Mouse (Mus musculus): ENCODE results near the gene Cd3e.
"Not testable (repeated sequence)": the region's sequence is repeated elsewhere in the genome, so short reads cannot be mapped to it uniquely, and the experiment has no call there.

Cd3e gene

DNA sequence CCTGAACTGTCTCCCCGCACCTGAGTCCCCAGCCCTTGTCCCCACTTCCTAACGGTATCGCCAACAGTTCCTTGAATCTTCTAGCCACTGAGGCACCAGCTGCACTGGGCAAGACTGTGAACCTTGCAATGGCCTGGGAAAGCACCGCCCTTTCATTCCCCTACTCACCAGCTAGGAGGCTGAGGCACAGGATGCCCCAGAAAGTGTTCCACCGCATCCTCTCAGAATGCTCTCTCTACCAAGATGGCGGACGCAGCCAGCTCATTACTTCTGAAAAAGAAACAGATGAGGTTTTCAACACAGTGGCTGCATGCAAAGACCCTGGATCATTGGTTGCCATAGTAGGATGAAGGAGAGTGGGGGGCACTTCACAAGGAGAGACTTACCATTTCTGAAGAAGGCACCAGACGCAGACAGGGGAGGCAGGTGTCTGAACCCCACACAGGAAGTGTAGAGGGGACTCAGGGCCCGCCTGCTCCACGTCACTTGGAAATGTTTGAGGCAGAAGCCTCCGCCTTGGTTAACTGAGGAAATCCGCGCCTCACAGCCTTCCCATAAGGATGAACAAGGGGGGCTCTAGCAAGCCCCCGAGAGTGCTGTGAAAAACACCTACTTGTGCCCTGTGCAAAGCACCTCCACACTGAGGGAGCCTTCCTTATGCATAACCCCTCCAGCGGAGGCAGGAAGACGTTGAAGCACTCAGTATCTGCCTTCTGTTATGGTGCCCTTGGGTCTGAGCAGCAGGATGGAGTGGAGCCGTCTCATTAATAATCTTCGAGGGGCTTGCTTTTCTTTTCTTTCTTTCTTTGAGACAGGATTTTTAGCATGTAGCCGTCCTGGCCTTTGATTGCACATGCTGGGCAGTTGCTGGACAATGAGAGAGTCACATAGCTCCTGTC lies at the start of gene Cd3e:
Gene Cd3e, minus strand, starts transcription at position 448 of the 899 bp plus-strand sequence.
- DNase-seq (ENCODE audit: low spot score in 2 of 2), result no peak

DNA sequence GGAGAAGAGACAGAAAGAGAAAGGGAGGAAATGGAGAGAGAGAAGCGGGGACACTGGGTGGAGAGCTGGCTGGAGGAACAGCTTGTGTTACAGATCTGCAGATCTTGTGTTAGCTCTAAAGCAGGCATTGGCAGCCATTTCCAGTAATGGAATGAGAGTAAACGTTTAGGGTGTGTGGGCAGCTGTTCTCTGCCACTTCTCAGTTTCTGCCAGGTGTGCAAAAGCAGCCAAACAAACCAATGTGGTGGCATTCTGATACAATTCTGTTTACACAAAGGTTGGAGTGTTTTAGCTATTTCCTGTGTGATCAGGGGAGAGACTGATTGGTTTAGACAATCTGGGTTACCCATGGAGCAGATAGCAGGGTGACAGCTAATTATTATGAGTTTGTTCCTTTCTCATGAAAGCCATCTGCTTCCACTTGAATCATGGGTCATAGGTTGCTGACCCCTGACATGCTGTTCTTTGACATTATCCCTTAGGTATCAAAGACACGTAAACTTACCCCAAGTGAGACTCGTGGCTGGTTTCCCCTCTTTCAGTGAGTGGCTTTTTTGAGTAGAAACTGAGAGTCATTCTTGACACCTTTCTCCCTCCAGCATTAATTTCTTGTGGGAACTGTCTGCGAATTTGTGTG lies 49.0 kb upstream of the Cd3e start:
- no peak for DNase-seq (ENCODE audit: low spot score in 2 of 2)

DNA sequence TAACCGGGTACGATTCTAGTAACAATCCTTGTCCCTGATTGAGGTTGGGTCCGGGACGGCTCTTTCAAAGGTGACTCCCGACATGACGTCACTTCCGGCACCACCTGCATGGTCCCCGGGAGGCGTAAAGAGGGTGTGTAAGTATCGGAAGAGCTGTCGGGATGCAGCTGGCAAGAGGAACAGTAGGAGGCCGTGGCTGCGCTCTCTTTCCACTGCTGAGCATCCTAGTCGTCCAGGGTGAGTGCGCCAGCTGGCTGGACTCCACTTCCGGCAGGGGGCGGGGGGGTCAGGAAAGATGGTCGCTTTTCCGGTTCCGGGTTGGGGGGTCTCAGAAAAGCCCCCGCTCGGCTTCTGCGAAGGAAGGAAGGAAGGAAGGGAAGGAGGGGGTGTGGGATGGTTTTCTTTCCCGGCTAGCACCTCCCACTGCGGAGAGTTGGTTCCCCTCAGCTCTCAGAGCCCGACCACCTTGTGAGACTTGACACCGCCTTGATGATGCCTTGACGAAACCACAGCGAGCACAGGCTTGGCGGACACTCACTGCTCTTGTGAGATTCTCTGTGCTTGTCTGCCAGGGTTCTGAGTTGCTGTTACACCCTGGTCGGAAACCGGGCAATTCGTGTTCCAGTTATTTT lies 45.8 kb upstream of the Cd3e start, which contains the start of gene Mpzl3:
Gene Mpzl3, plus strand, starts transcription at position 105 of the 632 bp plus-strand sequence.
- DNase-seq (ENCODE audit: low spot score in 2 of 2), result peak; percentile 79 to 85

DNA sequence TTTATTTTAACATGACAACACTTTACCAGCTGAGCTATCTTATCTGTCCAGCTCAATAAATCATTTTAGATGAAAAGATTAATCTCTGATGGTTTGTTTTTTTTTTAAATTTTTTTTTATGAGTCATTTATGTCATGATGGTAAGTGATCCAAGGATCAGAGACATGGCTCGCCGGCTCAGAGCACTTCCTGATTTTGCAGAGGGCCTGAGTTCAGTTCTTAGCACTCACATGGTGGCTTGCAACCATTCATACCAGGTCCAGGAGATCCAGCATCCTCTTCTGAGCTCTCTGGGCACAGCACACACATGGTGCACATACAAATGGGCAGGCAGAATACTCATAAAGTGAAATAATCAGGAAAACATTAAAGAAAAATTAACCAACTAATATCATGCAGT lies 40.9 kb upstream of the Cd3e start:
- DNase-seq (ENCODE audit: low spot score in 2 of 2), result no peak

DNA sequence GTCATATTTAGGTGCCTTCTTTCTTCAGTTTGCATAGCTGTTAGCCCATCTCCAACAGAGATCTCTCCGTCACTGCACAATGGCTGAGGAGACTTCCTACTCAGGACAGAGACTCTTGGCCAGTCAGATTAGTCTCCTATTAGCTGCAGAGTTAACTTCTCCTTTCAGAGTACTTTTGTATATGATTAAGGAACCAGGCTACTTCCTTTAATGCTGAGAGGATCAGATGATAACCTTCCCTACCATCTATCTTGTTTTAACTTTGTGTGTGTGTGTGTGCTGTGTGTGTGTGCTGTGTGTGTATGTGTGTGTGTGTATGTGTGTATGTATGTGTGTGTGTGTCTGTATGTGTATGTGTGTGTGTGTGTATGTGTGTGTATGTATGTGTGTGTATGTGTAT lies 40.3 kb upstream of the Cd3e start:
- no peak for DNase-seq (ENCODE audit: low spot score in 2 of 2)

DNA sequence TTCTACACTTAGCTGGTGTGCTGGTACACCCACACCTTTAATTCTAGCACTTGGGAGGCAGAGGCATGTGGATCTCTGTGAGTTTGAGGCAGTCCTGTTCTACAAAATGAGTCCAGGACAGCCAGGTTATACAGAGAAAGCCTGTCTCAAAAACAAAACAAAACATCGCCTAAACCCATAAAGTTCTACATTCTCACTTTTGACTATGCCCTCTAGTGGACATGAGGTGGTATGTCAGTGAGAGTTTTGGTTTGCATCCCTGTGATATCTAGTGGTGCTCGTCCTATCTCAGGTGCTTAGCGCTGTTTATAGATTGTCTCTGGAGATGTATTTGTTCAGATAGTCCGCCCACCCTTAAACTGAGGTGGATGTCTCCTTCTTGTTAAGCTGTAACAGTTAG lies 39.1 kb upstream of the Cd3e start:
- peak; percentile 29 to 36 for DNase-seq (ENCODE audit: low spot score in 2 of 2)

DNA sequence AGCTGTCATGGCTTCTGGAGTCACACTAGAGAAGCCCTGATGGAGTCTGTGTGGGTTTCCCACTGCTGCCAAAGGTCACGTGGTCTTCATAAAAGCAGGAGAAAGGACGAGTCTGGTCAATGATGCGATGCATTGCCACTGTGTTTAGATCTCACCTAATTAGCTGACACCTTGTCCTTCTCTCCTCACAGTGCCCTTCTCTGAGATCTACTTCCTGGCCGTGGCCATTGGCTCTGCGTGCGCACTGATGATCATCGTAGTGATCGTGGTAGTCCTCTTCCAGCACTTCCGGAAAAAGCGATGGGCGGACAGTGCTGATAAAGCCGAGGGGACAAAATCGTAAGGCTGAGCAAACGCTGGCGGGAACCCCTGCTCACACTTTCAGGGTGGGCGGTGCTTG lies 37.5 kb upstream of the Cd3e start:
- no peak for DNase-seq (ENCODE audit: low spot score in 2 of 2)

DNA sequence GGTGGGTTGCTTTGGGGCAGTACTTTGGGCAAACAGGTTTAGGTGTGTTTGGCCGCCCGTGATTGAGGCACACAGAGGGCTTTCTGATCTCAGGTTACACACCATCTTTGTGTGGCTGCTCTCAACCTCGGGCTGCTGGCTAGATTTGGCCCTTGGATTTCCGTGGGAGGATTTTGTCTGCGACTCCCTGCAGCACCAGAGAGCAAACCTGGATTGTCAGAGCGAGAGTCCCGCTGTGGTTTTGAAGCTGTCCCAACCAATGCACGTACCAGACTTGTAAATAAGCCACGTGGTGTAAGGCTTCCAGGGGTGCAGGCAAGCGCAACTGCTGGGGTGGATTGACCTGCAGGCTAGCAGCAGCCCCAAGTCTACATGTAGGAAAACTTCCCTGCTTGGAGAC lies 33.5 kb upstream of the Cd3e start:
- no peak for DNase-seq (ENCODE audit: low spot score in 2 of 2)

DNA sequence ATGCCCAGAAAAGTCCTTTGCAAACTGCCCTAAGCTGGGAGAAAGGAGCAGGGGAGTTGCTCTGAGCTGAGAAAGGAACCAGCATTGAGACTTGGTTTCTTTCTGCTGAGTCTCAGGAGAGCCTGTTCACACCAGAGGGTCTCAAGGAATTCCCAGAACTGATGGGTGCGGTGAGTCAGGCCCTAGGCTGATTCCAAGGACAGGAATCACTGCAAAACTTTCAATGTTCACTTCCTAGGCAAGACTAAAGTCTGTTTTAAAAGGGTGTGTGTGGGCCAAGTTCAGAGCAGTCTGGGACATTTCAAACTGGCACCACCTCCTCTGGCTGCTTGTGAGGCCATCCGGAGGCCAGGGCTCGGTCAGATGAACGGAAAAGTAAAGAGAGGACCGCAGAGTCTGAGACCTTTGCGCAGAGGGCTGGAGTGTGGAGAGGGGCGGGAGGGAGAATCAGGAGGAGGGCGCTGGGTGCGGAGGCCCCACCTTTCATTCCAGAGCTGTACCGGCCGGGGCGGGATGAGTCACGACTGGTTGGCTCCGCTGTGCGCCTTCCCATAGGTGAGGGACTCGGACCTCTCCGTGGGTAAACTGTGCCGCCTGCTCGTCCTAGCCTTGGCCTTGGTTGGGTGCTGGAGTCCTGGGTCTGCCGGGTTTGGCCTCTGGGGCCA lies 32.8 kb upstream of the Cd3e start:
- no peak for DNase-seq (ENCODE audit: low spot score in 2 of 2)

DNA sequence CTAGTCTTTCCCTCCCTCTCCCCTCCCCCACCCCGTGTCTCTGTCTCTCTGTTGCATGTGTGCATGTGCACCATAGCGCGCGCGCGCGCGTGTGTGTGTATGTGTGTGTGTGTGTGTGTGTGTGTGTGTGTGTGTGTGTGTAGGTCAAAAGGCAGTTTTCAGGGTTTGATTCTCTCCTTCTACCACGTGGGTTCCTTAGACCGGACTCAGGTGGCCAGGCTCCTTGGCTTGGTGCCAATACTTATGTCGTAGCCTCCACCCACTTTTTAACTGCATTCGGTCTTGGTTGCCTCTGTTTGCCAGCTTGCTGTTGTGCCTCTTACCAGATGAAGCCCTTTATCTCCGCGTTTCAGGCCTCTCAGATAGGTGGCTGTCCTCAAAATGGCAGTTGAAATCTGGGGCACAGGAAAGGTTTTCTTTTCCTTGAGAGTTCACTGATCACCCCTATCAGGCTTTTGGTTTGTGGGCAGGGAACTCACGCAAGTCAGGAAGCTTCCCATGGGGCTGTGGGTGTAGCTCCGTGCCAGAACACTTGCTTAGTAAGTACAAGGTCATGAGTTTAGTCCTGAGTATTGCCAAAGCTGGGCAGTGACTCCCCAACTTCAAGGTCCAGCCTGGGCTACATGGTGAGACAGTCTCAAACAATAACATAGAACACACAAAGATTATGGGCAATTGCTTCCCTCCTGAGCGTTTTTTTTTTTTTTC lies 31.9 kb upstream of the Cd3e start:
- DNase-seq (ENCODE audit: low spot score in 2 of 2), result no peak

DNA sequence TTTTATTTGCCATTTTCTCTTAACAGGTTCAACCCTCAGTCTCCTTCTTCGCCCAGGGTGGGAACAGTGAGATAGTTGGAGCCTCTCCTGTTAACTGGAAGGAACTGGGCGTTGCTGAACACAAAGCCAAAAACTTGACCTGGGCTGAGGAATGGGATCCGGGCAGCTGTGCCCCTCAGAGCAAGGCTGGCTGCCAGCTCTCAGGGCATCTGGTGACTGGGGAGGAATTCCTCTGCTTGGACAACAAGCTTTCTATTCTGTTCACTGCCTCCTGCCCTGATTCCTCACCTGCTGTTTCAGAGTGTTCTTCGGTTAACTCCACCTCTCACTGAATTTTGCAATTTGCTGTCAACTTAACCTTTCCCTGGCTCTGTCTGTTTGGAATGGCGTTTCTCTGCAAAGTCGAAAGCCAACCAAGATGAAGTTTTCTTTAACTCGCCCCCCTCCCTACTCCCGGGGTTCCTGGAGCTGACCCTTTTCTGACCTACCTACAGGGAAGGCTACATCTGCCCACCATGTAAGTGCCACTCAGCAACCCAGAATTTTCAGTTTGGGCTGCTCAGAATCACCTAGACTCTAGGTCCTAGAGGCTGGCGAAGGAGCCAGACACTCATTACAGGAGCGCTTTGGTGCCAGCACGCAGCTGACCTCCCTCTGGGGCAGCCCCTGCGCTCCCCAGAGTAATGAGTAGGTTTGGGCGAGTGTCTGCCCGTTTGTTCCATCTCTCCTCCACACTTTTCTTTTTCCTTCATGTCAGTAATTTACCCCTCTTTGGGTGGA lies 30.8 kb upstream of the Cd3e start:
- no peak for DNase-seq (ENCODE audit: low spot score in 2 of 2)

DNA sequence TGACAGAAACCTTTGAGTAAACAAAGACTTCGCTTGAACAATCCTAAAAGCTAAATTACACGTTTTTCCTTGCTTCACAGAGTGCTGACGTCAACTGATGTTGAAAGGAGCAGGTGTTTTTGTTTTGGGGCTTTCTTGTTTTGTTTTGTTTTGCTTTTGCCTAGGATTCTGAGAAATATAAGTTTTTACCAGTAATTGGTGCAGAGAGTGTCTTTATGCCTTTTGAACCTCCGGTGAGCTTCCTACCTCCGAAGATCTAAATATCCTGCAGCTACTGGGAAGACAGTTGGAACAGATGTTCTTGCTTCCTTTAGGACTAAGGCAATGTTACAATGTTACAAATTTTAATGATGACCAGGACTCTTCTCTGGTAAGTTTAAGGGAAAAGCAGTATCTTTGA lies 30.1 kb upstream of the Cd3e start, which contains the start of gene Mpzl2:
Gene Mpzl2, plus strand, starts transcription at position 301 of the 400 bp plus-strand sequence.
- DNase-seq (ENCODE audit: low spot score in 2 of 2), result no peak

DNA sequence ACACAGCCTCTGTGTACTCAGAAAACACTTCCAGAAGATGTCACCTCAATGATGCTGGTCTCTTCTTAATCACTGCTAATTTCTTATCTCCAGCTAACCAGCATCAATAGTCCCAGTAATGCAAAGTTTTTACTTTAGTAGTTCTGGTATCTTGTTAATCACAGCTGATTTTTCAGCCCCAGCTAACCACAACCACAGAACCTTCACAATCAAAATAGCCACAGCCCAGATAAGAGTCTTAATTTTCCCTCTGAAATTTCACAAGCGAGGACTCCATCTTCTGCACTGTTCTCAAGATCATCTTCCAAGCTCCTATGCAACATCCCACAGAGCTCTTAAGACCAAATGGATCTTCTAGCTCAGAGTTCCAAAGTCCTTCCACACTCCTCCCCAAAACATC lies 28.4 kb upstream of the Cd3e start:
- not testable (repeated sequence) for DNase-seq (ENCODE audit: low spot score in 2 of 2)

DNA sequence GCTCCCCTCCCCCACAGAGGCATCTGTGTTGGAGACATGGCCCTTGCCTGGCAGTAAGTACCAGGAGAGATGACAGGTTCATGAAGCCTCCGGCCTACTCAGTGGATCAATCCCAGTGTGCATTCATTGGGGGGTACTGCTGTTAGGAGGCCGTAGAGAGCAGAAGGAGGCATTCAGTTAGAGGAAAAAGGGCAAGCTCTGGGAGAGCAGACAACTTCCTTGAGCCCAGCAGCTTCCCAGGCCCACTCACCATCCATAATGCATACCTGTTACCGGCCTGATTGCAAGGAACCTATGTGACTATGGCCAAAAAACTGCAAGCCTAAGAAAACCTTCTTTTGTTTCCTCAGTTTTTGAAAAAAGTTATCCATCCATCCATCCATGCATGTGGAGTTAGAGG lies 25.1 kb upstream of the Cd3e start:
- DNase-seq (ENCODE audit: low spot score in 2 of 2), result no peak

DNA sequence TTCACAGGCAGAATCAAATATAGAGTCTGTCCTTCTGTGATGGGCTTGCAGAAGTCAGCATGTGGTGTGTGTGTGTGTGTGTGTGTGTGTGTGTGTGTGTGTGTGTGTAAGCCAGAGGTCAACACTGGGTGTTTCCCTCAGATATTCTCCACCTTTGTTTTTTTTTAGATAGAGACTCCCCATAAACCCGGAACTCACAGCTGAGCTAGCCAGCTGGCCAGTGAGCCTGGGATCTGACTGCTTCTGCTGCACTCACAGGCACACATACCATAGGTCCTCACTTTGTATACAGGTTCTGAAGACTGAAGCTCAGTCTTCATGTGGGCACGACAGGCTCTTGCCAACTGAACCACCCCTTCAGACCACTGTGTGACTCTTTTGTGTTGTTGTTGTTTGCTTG lies 22.8 kb upstream of the Cd3e start:
- no peak for DNase-seq (ENCODE audit: low spot score in 2 of 2)

DNA sequence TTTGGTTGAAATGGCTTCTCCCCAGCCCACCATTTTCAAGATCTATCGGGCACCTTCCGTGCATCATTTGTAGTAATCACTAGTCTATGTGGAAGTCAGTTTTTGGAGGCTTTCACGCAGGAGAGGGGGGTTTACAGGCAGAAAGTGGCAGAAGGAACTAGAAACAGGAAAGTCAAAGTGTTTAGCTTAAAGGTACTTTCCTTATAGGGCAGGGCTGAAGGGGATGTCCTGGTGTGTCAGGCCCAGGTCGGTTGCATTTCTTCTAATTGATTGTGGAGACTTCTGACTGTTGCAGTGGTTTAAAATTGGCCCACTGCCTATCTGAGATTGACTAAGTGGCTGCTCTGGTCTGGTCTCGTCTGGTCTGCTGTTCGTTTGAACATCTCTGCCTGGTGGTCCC lies 20.9 kb upstream of the Cd3e start:
- DNase-seq (ENCODE audit: low spot score in 2 of 2), result no peak

DNA sequence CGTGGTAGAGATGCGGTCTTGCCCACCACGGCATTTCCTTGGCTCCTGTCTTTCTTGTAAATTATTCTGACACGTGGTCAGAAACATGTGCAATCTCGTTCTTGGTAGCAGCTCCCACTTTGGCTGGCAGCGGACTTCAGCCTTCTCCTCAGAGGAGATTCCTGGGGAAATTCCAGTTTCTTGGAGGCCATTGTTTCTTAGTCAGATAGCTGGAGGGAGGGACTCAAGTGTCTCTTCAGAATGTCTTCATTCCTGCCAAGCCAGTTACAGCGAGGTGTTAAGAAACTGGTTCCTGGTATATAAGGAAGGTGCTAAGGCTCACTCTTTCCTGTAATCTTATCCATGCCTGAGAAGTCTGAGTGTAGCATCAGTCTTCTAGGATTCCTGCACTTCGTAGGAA lies 17.9 kb upstream of the Cd3e start:
- DNase-seq (ENCODE audit: low spot score in 2 of 2), result no peak

DNA sequence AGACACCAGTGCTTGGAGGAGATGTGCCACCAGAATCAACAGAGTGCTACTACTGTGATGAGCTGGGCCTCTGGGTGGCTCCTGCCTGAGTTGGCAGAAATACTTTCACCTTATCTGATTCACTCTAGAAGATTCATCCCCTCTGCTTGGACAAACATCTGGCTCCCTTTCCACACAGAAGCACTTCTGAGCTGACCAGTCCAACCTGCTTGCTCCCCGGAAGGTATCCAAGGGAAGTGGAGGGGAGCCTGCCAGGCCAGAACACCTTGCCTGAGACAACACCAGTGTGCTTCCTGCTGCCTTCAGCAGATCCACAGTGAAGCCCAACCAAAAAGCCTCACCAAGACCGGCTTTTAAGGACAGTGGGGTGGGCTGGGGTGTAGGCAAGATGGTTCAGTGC lies 14.8 kb upstream of the Cd3e start:
- DNase-seq (ENCODE audit: low spot score in 2 of 2), result no peak

DNA sequence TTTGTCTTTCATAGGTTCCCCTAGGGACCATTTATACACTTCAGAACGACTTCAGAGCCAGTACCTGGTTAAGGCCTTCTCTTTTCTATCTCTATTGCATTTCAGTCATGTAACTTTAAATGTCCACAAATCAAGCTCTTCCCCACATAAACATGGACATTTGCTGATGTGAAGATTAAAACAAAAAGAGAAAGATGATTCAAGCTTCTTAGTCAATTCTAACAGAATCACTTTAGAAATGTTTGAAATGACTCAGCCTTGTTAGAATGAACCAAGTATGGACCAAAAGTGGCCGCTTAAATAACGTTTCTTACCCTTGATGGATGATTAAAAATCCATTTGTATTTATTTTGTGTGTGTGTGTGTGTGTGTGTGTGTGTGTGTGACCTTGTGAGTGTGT lies 14.2 kb upstream of the Cd3e start:
- no peak for DNase-seq (ENCODE audit: low spot score in 2 of 2)

DNA sequence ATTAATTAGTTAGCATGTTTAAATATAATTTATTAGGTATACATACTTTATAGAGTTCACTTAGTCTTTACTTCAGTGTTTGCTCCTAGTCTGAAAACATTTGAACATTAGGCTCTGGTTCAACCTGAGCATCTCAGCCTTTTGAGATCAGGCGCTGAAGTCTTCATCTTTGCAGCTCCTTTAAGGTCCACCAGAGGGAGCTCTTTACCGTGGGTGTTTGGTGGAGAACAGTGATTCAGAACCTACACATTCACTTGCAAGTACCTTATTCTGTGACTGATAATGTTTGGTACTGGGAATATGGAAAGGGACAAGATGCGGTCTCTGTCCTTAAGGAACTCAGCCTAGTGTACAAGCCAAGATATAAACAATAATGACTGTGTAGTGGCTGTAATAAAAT lies 13.4 kb upstream of the Cd3e start:
- DNase-seq (ENCODE audit: low spot score in 2 of 2), result peak; percentile 46 to 65

DNA sequence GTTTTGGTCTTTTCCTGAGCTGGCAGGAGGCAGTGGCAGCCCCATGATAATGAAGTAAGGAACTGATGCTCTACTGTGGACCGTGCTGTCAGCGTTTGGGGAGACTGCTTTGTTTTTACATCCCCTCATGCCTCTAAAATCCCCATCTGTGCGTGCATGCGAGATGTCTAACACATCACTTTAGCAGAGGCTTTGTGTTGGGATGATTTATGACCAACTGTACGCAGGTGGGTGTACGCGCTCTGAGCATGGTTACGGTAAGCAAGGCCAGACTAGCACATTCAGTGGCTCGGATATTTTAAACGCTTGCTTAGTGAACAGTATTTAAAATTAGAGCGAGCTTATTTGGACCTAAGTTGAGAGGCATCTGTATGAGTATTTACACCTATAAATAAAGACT lies 8.6 kb upstream of the Cd3e start:
- no peak for DNase-seq (ENCODE audit: low spot score in 2 of 2)
